Mouse (Mus musculus) E14TG2a.4 (cell line): ENCODE measurements around the gene Pdpk1.

Experiments used
- H3K27me3 ChIP-seq: 2 replicates; pipeline ENCODE4 v1.6.1; 2014; ENCODE audit warnings: low read length, control low read depth; ENCODE audit not compliant: insufficient read depth
- H3K36me3 ChIP-seq: 2 replicates; pipeline ENCODE4 v1.6.1; 2014; ENCODE audit warnings: low read length, control low read depth; ENCODE audit not compliant: insufficient read depth
- H3K4me1 ChIP-seq: replicated peaks from 2 replicates; pipeline ENCODE4 v1.6.1; 2014; ENCODE audit warnings: low read depth, low read length, control low read depth
- H3K4me3 ChIP-seq: replicated peaks from 2 replicates; pipeline ENCODE4 v1.5.1; 2014; ENCODE audit warnings: mild to moderate bottlenecking, low read length
- H3K9me3 ChIP-seq: 2 replicates; pipeline ENCODE4 v1.6.1; 2014; ENCODE audit warnings: low read length, control low read depth
- CTCF ChIP-seq: conservative IDR thresholded peaks from 2 replicates; pipeline ENCODE4 v1.5.1; 2014; ENCODE audit warnings: low read length
- NANOG ChIP-seq: IDR thresholded peaks from 2 replicates; pipeline ENCODE4 v1.6.1; 2014; ENCODE audit warnings: borderline replicate concordance, low read length, mixed read lengths
- POU5F1 ChIP-seq: IDR thresholded peaks from 2 replicates; pipeline ENCODE4 v1.6.1; 2014; ENCODE audit warnings: low read length, borderline replicate concordance

The Pdpk1 gene

DNA sequence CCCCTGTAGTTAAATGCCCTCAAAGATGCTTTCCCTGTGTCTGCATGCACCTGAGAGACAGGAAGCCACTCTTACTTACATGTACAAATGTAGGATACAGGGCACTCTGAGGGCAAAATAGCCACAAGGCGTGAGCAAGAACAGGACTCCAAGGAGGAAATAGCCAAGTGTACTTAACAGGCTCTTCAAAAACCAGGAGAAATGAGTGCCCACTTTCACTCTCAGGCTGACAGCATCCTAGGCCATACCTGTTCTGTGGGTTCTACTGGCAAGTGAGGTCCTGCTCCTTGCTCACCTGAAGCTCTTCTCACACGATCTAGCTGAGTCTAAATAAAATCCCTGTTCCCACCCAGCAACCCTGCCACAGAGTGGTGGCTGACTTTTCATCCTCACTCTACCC is 73.6 kb downstream of the Pdpk1 start:
- Histone ChIP-seq H3K36me3 (peaks cover 61% of the 10 kb centered on the region), H3K27me3 (no peaks in the 10 kb centered on the region), H3K9me3 (no peaks in the 10 kb centered on the region), H3K4me1 (peaks cover 17% of the 10 kb centered on the region), H3K4me3 (no peak overlapping the region)
- no peak for TF ChIP-seq NANOG
- TF ChIP-seq CTCF, result no peak
- no peak for TF ChIP-seq POU5F1

DNA sequence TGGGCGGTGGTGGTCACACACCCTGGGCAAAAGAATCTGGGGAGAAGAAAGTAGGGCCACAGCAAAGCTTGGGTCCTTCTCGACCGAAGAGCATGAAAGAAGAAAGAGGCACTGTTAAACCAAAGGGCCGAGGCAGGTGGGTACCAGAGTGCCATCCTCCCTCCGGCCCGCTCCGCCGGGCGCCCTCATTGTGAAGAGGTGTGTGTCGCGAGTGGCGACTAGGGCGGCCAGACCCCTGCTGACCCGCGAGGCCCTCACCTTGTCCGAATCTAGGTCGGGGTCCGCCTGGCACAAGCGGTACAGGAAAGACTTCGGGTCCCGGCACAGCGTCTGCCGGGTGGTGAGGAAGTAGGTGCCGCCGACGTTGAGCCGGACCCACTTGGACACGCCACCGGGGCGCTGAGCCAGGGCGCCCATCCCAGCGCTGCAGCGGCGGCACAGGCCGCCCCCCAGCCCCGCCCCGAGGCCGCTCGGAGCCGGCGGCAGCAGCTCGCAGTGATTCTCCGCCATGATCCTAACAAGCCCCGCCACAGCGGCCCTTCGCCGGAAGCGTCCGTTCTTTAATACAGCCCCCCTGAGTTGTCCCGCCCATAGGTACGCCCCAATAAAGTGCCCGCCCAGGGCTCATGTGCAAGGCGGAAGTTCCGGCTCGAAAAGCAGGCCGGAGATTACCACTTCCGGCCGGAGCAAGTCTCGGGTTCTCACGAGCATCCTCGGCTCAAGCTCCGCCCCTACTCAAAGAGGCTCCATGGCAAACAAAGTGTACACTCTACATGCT is 77.6 kb downstream of the Pdpk1 start, which contains the start of gene Kctd5:
TSS of gene Kctd5 (minus strand) at position 567 of the 778 bp plus-strand sequence.
- no peaks in the 10 kb centered on the region for H3K9me3 ChIP-seq
- H3K4me1 ChIP-seq, result peaks cover 53% of the 10 kb centered on the region
- peak within 1 kb of the TSS; percentile 99 for H3K4me3 ChIP-seq
- TF ChIP-seq NANOG (no peak), POU5F1 (peak; percentile 45; the same call in 1 of the 2 replicates), CTCF (no peak)
- H3K36me3 ChIP-seq, result peaks cover 57% of the 10 kb centered on the region
- H3K27me3 ChIP-seq, result no peaks in the 10 kb centered on the region

DNA sequence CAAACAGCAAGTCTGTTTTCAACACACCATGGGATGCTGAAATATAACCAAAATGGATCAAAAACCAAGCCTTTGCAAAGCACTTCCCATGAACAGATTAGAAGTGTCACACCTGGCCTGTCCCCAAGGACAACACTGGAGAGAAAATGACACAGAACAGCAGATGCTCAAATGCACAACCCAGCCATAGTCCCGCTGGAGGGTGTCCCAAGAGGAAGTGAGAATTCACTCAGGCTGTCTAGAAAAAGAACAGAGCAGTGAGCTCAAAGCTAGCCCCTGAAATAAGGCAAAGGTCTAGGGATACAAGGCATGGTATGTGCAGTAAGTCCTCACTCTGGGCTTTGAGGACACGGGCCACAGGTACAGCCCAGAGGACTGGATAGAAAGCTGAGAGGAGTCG is 81.2 kb downstream of the Pdpk1 start:
- Histone ChIP-seq H3K27me3 (no peaks in the 10 kb centered on the region), H3K36me3 (peaks cover 72% of the 10 kb centered on the region), H3K4me3 (no peak overlapping the region), H3K9me3 (no peaks in the 10 kb centered on the region), H3K4me1 (peaks cover 46% of the 10 kb centered on the region)
- no peak for TF ChIP-seq CTCF
- no peak for TF ChIP-seq POU5F1
- no peak for TF ChIP-seq NANOG

DNA sequence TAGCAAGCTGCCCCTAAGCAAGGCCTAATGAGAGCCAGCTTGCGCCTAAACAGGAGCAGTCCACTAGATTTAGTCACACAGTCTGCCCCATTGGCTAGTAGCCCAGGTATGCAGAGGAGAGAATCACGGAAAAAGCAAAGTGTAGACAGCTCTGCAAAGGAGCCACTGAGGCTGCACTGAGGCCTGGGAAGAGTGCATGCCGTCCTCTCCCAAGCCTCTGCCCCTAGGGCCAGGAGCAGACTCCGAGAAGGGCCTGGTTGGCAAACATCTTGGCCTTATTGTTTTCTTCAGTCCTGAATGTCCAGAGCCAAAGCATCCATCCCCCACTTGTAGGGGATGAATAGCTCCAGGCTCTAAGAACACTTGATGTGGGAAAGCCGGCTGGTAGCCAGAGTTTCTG is 82.5 kb downstream of the Pdpk1 start:
- Histone ChIP-seq H3K4me1 (peaks cover 55% of the 10 kb centered on the region), H3K4me3 (no peak overlapping the region), H3K36me3 (peaks cover 76% of the 10 kb centered on the region), H3K27me3 (no peaks in the 10 kb centered on the region), H3K9me3 (no peaks in the 10 kb centered on the region)
- TF ChIP-seq NANOG (no peak), CTCF (no peak), POU5F1 (no peak)

DNA sequence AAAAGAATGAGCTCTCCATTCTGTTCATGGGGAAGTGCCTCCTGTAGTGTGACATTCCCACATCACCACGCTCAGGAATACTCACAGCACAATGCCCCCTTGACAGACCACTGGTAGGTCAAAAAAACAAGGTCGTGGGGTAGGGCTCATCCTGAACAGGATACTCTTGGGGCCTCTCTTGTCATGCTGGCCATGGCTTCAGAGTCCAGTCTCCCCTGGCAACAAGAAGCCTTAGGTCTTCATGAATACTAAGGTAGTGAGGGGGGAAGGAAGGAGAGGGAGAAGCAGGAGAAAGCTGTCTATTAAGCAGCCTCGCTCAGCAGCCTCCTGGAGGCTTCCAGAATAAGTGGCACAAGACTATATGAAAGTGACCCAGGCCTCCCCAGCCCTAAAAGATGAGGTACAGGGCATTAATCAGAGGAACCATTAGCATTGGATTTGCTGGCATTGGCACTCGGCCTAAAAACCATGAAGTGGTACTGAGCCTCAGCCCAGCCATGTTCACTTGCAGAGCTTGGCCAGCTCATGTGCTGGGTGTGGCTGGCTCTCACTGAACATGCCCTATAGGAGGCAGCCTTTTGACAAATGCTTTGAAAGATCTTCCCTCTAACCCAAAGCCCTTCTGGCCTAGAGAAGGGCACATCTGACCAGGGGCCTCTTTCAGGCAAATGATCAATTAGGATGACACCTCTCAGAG is 88.1 kb downstream of the Pdpk1 start:
- peaks cover 34% of the 10 kb centered on the region for H3K4me1 ChIP-seq
- no peaks in the 10 kb centered on the region for H3K27me3 ChIP-seq
- TF ChIP-seq CTCF (no peak), POU5F1 (no peak), NANOG (no peak)
- no peak overlapping the region for H3K4me3 ChIP-seq
- no peaks in the 10 kb centered on the region for H3K9me3 ChIP-seq
- peaks cover 91% of the 10 kb centered on the region for H3K36me3 ChIP-seq

DNA sequence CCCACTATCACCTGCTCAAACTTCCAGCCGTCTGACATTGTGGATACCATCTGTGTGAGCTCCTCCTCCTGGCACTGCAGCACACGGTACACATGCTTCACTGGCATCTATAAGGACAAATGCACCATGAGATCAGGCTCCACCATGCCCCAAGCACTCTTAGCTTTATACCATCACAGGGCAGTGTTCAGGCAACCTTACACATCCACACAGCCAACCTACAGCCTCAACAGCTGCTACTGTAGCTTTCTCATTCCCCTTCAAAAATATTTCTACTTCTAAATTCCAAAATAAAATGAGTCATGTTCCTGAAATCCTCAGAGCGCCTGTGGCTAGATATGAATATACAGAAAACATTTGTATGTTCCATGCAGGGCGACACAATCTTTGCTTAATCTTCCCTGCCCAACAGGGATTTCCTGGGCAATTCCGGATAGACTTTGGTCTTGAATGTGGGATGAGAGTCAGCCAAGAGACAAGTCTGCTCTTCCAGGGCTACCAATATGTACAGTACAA is 92.9 kb downstream of the Pdpk1 start:
- Histone ChIP-seq H3K9me3 (no peaks in the 10 kb centered on the region), H3K27me3 (no peaks in the 10 kb centered on the region), H3K4me1 (peaks cover 21% of the 10 kb centered on the region), H3K36me3 (peaks cover 94% of the 10 kb centered on the region), H3K4me3 (no peak overlapping the region)
- TF ChIP-seq POU5F1 (no peak), NANOG (no peak), CTCF (no peak)

DNA sequence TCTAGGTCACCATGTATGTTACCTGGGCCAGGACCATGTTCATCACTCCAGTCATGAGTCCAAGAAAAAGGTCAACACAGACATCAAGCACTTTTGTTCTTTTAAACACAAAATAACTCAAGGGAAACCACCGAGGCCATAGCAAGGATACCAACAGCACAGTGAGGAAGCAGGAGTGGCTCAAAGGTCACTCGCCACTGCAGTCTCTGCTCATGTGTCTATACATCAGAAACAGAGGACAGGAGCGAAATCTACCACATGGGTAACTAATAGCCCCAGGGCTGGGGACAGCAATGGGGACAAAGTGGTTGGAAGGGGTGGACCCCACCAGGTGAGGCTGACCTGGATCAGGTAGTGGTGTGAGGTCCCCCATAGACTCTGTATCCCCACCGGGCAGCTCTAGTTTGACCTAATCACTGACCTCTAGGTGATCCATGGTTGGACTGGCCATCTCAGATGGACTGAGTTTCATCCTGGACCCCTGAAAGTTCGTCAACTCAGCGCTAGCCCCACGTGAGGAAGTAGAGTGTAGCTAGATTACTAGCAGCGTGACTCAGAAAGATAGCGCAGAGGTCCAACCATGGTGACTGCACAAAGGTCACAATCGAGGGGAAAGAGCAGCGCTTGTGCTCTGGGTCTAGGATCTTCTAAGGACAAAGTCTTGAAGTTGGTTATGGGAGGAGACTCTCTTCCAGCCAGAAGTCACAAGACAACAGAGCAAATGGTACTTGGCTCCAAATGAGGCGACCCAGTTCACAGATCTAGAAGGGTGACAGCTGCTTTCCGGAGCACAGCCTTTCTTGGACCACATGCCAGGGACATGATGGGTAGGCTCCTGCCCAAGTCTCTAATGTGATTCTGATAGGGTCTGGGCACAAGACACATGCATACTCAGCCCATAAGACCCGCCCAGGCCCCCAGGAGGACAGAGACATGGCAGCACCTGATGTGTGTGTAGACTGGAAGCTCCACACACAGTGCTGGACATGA is 93.8 kb downstream of the Pdpk1 start:
- Histone ChIP-seq H3K36me3 (peaks cover 94% of the 10 kb centered on the region), H3K4me1 (peaks cover 13% of the 10 kb centered on the region), H3K9me3 (no peaks in the 10 kb centered on the region), H3K27me3 (no peaks in the 10 kb centered on the region), H3K4me3 (no peak overlapping the region)
- no peak for TF ChIP-seq POU5F1
- TF ChIP-seq CTCF, result no peak
- TF ChIP-seq NANOG, result no peak
